Mouse (Mus musculus) midbrain, embryonic 14.5 days (tissue): ENCODE measurements around the gene Ift43. TPM values are rescaled to one million over a fixed set of nuclear protein-coding genes. Genes with fewer than 3 reads are reported as not detected.

Source experiments
- ATAC-seq: fragments of 200-750 bp; cut with Nextera tagmentation; 2 replicates; pipeline ENCODE4 v1.8.0; 2017; ENCODE audit warnings: moderate number of reproducible peaks, moderate library complexity; ENCODE audit not compliant: low FRiP score, low TSS enrichment
- DNase-seq: peaks from one replicate; pipeline ENCODE4 v3.0.0-alpha.2; 2015
- H3K27ac ChIP-seq: fragments of 300-500 bp; sonication (generic); replicated peaks from 2 replicates; pipeline ENCODE4 v1.5.1; 2014; ENCODE audit warnings: mild to moderate bottlenecking, low read depth, low read length, moderate library complexity
- H3K27me3 ChIP-seq: fragments of 300-500 bp; sonication (generic); 2 replicates; pipeline ENCODE4 v1.6.1; 2014; ENCODE audit warnings: low read length, control low read depth, mixed read lengths; ENCODE audit not compliant: control insufficient read depth, insufficient read depth
- H3K36me3 ChIP-seq: fragments of 300-500 bp; sonication (generic); 2 replicates; pipeline ENCODE4 v1.6.1; 2014; ENCODE audit warnings: low read length, control low read depth; ENCODE audit not compliant: control insufficient read depth, insufficient read depth
- H3K4me1 ChIP-seq: fragments of 300-500 bp; sonication (generic); 2 replicates; pipeline ENCODE4 v1.6.1; 2014; ENCODE audit warnings: mild to moderate bottlenecking, antibody characterized with exemption, low read length, control low read depth; ENCODE audit not compliant: control insufficient read depth, insufficient read depth
- H3K4me2 ChIP-seq: fragments of 300-500 bp; sonication (generic); 2 replicates; pipeline ENCODE4 v1.6.1; 2014; ENCODE audit warnings: mild to moderate bottlenecking, low read length, moderate library complexity
- H3K4me3 ChIP-seq: fragments of 300-500 bp; sonication (generic); replicated peaks from 2 replicates; pipeline ENCODE4 v1.5.1; 2014; ENCODE audit warnings: low read depth, low read length
- H3K9ac ChIP-seq: fragments of 300-500 bp; sonication (generic); replicated peaks from 2 replicates; pipeline ENCODE4 v1.6.1; 2014; ENCODE audit warnings: mild to moderate bottlenecking, low read length, moderate library complexity
- H3K9me3 ChIP-seq: fragments of 300-500 bp; sonication (generic); 2 replicates; pipeline ENCODE4 v1.6.1; 2016; ENCODE audit warnings: low read length, control low read depth, mixed read lengths; ENCODE audit not compliant: control insufficient read depth
- WGBS: fragments of 180-500 bp; shearing (Covaris S2); extraction: QIAGEN DNeasy Blood & Tissue Kit; methylation state at CpG from one replicate; pipeline ENCODE4 v1.1.7; 2014; 5-methylcytosine and 5-hydroxymethylcytosine counted together
- polyA plus RNA-seq: library from polyadenylated mRNA; unstranded; fragments of >200 nt; fragmentation: Nextera tagmentation; extraction: Ambion mirVana; gene quantifications from 2 replicates; pipeline ENCODE4 v1.2.1, GENCODE M21; 2014

Ift43 gene
- polyA plus RNA-seq, 1 experiment from 2014 or later: 57.5 TPM

DNA sequence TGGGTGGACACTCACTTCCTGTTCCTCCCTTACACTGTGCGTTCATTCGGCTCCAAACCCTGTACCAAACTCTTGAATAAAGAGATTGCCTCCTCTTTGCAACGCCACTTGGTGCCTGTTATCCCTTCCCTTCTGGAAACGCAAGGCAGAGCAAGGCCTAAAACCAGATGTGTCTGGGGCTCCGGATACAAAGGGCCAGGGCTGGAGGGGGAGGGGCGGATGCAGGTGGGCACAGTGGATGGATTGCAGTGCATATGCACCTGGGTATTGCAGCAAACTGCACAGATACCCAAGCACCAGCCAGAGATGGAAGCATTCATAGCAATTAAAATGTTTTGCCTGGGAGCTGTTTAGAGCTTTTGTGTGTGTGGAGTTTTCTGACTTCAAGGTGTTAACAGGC lies 91.0 kb downstream of the Ift43 start:
- Histone ChIP-seq H3K4me3 (no peak overlapping the region), H3K9ac (no peak overlapping the region), H3K9me3 (no peaks in the 10 kb centered on the region), H3K4me1 (peaks cover 29% of the 10 kb centered on the region), H3K4me2 (no peak overlapping the region), H3K27ac (peak overlapping the region; percentile 49; the same call in 1 of the 2 replicates), H3K27me3 (no peaks in the 10 kb centered on the region), H3K36me3 (no peaks in the 10 kb centered on the region)
- ATAC-seq (no peak), DNase-seq (no peak)
- WGBS: 43% methylated on average over 6 of the region's 6 CpGs

- ATAC-seq (no peak), DNase-seq (no peak)
- WGBS: 72% methylated on average over 12 of the region's 12 CpGs
- Histone ChIP-seq H3K36me3 (no peaks in the 10 kb centered on the region), H3K9ac (no peak overlapping the region), H3K4me1 (peaks cover 29% of the 10 kb centered on the region), H3K27ac (peak overlapping the region; percentile 2; the same call in 1 of the 2 replicates), H3K4me2 (no peak overlapping the region), H3K9me3 (no peaks in the 10 kb centered on the region), H3K4me3 (no peak overlapping the region), H3K27me3 (no peaks in the 10 kb centered on the region)
Observed at GRCm38 (mm10) chr12:86174369-86174768, 92.0 kb downstream of the Ift43 start.

GRCm38 (mm10) chr12:86175476-86175942 lies 93.2 kb downstream of the Ift43 start:
- H3K4me3 ChIP-seq: no peak overlapping the region
- no peaks in the 10 kb centered on the region for H3K36me3 ChIP-seq
- H3K4me1 ChIP-seq: peaks cover 29% of the 10 kb centered on the region
- no peaks in the 10 kb centered on the region for H3K9me3 ChIP-seq
- WGBS: 16% methylated on average over 12 of the region's 12 CpGs
- ATAC-seq: no peak
- H3K9ac ChIP-seq: no peak overlapping the region; the same call in 1 of the 2 replicates
- H3K4me2 ChIP-seq: no peak overlapping the region
- peak; percentile 57 for DNase-seq
- no peaks in the 10 kb centered on the region for H3K27me3 ChIP-seq
- H3K27ac ChIP-seq: peak overlapping the region; percentile 52

- ATAC-seq: no peak
- Histone ChIP-seq H3K36me3 (no peaks in the 10 kb centered on the region), H3K27me3 (no peaks in the 10 kb centered on the region), H3K4me1 (peaks cover 31% of the 10 kb centered on the region), H3K9me3 (no peaks in the 10 kb centered on the region), H3K27ac (no peak overlapping the region), H3K4me3 (no peak overlapping the region), H3K9ac (no peak overlapping the region), H3K4me2 (no peak overlapping the region)
- DNase-seq: no peak
- WGBS: 68% methylated on average over 11 of the region's 11 CpGs
Observed at GRCm38 (mm10) chr12:86176675-86177339, 94.5 kb downstream of the Ift43 start.

- Histone ChIP-seq H3K4me3 (no peak overlapping the region), H3K4me2 (no peak overlapping the region), H3K9ac (no peak overlapping the region), H3K27me3 (no peaks in the 10 kb centered on the region), H3K4me1 (peaks cover 28% of the 10 kb centered on the region), H3K36me3 (no peaks in the 10 kb centered on the region), H3K9me3 (no peaks in the 10 kb centered on the region), H3K27ac (no peak overlapping the region)
- ATAC-seq (no peak), DNase-seq (peak; percentile 74)
- 63% methylated on average over 7 of the region's 7 CpGs for WGBS
Observed at GRCm38 (mm10) chr12:86179266-86179665, 96.9 kb downstream of the Ift43 start.

GRCm38 (mm10) chr12:86181320-86181751 lies 99.0 kb downstream of the Ift43 start:
- Histone ChIP-seq H3K4me2 (no peak overlapping the region), H3K4me3 (no peak overlapping the region), H3K9ac (no peak overlapping the region), H3K9me3 (no peaks in the 10 kb centered on the region), H3K4me1 (peaks cover 15% of the 10 kb centered on the region), H3K36me3 (no peaks in the 10 kb centered on the region), H3K27me3 (no peaks in the 10 kb centered on the region), H3K27ac (peak overlapping the region; percentile 49; the same call in 1 of the 2 replicates)
- peak; percentile 57; the same call in 1 of the 2 replicates for ATAC-seq
- 11% methylated on average over 8 of the region's 8 CpGs for WGBS
- peak; percentile 58 for DNase-seq

DNA sequence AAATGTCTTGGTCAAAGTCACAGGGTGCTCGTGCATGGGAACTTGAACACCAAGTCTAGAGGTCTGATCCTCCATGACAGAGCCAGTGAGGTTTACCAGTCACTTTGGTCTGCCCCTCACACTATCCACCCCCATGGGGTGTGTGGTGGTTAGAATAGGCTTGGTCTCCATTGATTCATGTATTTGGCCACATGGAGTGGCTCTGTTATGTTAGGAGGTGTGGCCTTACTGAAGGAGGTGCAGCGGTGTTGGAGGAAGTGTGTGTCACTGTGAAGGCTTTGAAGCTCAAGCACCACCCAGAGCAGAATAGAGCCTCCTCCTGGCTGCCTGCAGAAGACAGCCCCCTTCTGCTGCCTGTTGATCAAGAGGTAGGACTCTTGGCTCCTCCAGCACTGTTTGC lies 99.5 kb downstream of the Ift43 start:
- Histone ChIP-seq H3K4me2 (no peak overlapping the region), H3K27ac (peak overlapping the region; percentile 49; the same call in 1 of the 2 replicates), H3K9ac (no peak overlapping the region), H3K27me3 (no peaks in the 10 kb centered on the region), H3K4me3 (no peak overlapping the region), H3K4me1 (peaks cover 12% of the 10 kb centered on the region), H3K36me3 (no peaks in the 10 kb centered on the region), H3K9me3 (no peaks in the 10 kb centered on the region)
- DNase-seq (no peak), ATAC-seq (peak; percentile 14; the same call in 1 of the 2 replicates)
- WGBS: 57% methylated on average over 2 of the region's 2 CpGs

- H3K4me3 ChIP-seq: no peak overlapping the region
- ATAC-seq: no peak
- DNase-seq: no peak
Observed at GRCm38 (mm10) chr12:86182414-86182813, 100.1 kb downstream of the Ift43 start.

DNA sequence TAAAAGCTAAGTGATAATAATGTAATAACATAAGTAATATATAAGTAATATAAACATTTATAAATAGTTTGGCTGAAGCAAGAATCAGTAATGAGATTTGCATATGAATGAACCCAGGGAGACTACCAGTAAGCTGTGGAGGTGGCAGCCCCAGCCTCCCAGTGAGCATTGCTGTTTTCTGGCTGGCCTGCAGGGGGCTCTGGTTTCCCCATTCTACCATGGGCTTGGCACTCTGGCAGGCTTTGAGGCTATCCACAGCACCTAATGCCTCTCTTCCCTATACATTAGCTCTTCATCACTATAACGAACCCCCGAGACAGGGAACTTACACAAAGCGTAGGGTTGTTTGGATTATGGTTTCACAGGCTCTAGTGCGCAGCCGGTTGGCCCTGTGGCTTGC lies 105.8 kb downstream of the Ift43 start:
- no peak overlapping the region for H3K27ac ChIP-seq
- no peak overlapping the region for H3K4me3 ChIP-seq
- DNase-seq: peak; percentile 59
- no peak overlapping the region for H3K9ac ChIP-seq
- no peak overlapping the region for H3K4me2 ChIP-seq
- H3K9me3 ChIP-seq: no peaks in the 10 kb centered on the region
- H3K4me1 ChIP-seq: 0 out of 2 replicates have a peak, but pooled peaks cover 11% of the 10 kb centered on the region
- WGBS: 53% methylated on average over 5 of the region's 5 CpGs
- ATAC-seq: no peak
- H3K36me3 ChIP-seq: no peaks in the 10 kb centered on the region
- H3K27me3 ChIP-seq: no peaks in the 10 kb centered on the region

More at GRCm38 (mm10) chr12:86182414-86182813, 100.1 kb downstream of the Ift43 start:
- H3K27ac ChIP-seq: no peak overlapping the region
- H3K9ac ChIP-seq: no peak overlapping the region
- H3K4me2 ChIP-seq: no peak overlapping the region
- 78% methylated on average over 1 of the region's 1 CpGs for WGBS
- no peaks in the 10 kb centered on the region for H3K36me3 ChIP-seq
- H3K9me3 ChIP-seq: no peaks in the 10 kb centered on the region
- H3K27me3 ChIP-seq: no peaks in the 10 kb centered on the region
- peaks cover 8% of the 10 kb centered on the region for H3K4me1 ChIP-seq
